Mouse (Mus musculus) kidney, postnatal 0 days (tissue): ENCODE data around the gene Hand2. TPM values are rescaled to one million over a fixed set of nuclear protein-coding genes. Genes with fewer than 3 reads are reported as not detected.

Experiments
- ATAC-seq: fragments of 200-750 bp; cut with Nextera tagmentation; replicated peaks from 2 replicates; pipeline ENCODE4 v1.8.0; 2017; ENCODE audit warnings: low read depth, moderate number of reproducible peaks, moderate TSS enrichment, moderate library complexity; ENCODE audit not compliant: low FRiP score
- DNase-seq: peaks from one replicate; pipeline ENCODE4 v3.0.0-alpha.2; 2016; ENCODE audit warnings: low spot score
- H3K27ac ChIP-seq: fragments of 300-500 bp; sonication (generic); 2 replicates; pipeline ENCODE4 v1.5.1; 2014; ENCODE audit warnings: mild to moderate bottlenecking
- H3K27me3 ChIP-seq: fragments of 300-500 bp; sonication (generic); 2 replicates; pipeline ENCODE4 v1.6.1; 2014; ENCODE audit warnings: low read length, mixed read lengths; ENCODE audit not compliant: insufficient read depth
- H3K36me3 ChIP-seq: fragments of 300-500 bp; sonication (generic); 2 replicates; pipeline ENCODE4 v1.6.1; 2014; ENCODE audit warnings: low read length, mixed read lengths; ENCODE audit not compliant: insufficient read depth
- H3K4me1 ChIP-seq: fragments of 300-500 bp; sonication (generic); replicated peaks from 2 replicates; pipeline ENCODE4 v1.6.1; 2014; ENCODE audit warnings: antibody characterized with exemption, low read length, mixed read lengths; ENCODE audit not compliant: insufficient read depth
- H3K4me2 ChIP-seq: fragments of 300-500 bp; sonication (generic); 2 replicates; pipeline ENCODE4 v1.6.1; 2014; ENCODE audit warnings: mild to moderate bottlenecking, low read length, moderate library complexity, mixed read lengths
- H3K4me3 ChIP-seq: fragments of 300-500 bp; sonication (generic); replicated peaks from 2 replicates; pipeline ENCODE4 v1.5.1; 2014; ENCODE audit warnings: low read depth, low read length
- H3K9ac ChIP-seq: fragments of 300-500 bp; sonication (generic); 2 replicates; pipeline ENCODE4 v1.6.1; 2014; ENCODE audit warnings: low read depth, low read length
- H3K9me3 ChIP-seq: fragments of 300-500 bp; sonication (generic); replicated peaks from 2 replicates; pipeline ENCODE4 v1.6.1; 2016; ENCODE audit warnings: low read length, inconsistent platforms, mixed read lengths
- CTCF ChIP-seq: IDR thresholded peaks from 2 replicates; pipeline ENCODE4 v1.5.1; 2016; ENCODE audit warnings: antibody characterized with exemption, low read depth, mild to moderate bottlenecking, moderate library complexity
- WGBS: fragments of 180-500 bp; shearing (Covaris S2); extraction: QIAGEN DNeasy Blood & Tissue Kit; methylation state at CpG from one replicate; pipeline ENCODE4 v1.1.7; 2014; 5-methylcytosine and 5-hydroxymethylcytosine counted together
- polyA plus RNA-seq: library from polyadenylated mRNA; unstranded; fragments of >200 nt; fragmentation: Nextera tagmentation; extraction: Ambion mirVana; gene quantifications from 2 replicates; pipeline ENCODE4 v1.2.1, GENCODE M21; 2015

The Hand2 gene
- polyA plus RNA-seq, 1 experiment from 2014 or later = not detected

DNA sequence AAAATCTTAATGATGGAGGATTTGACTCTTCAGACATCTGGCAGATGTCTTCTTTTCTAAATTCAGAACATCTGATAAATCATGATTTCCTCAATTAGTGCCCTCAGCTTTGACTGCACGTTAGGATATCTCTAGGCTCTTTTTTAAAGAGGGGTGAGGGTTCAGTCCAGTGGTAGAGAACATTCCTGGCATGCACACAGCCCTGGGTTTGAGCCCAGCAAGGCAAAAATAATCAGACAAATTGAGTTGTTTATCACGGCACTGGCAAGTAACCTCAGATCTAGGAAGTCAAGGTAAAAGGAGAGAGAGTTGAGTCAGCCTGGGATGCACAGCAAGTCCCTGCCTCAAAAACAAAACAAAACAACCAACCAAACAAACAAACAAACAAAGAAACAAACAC, 39.7 kb downstream of the Hand2 start:
- whole genome bisulfite sequencing = 34% methylated on average over 2 of the region's 2 CpGs
- Histone ChIP-seq H3K4me1 (no peaks in the 10 kb centered on the region), H3K9ac (no peak overlapping the region), H3K4me3 (no peak overlapping the region), H3K27ac (no peak overlapping the region), H3K36me3 (no peaks in the 10 kb centered on the region), H3K27me3 (0 out of 2 replicates have a peak, but pooled peaks cover 6% of the 10 kb centered on the region), H3K4me2 (no peak overlapping the region), H3K9me3 (no peaks in the 10 kb centered on the region)
- no peak for TF ChIP-seq CTCF
- DNase-seq = no peak
- ATAC-seq = no peak

- no peak for TF ChIP-seq CTCF
- Histone ChIP-seq H3K4me1 (no peaks in the 10 kb centered on the region), H3K4me2 (no peak overlapping the region), H3K36me3 (no peaks in the 10 kb centered on the region), H3K27ac (no peak overlapping the region), H3K9ac (no peak overlapping the region), H3K4me3 (no peak overlapping the region), H3K9me3 (no peaks in the 10 kb centered on the region), H3K27me3 (0 out of 2 replicates have a peak, but pooled peaks cover 3% of the 10 kb centered on the region)
- 29% methylated on average over 8 of the region's 8 CpGs for WGBS
- DNase-seq = peak; percentile 28
- ATAC-seq = no peak
Observed at GRCm38 (mm10) chr8:57361003-57361805, 40.4 kb downstream of the Hand2 start.

DNA sequence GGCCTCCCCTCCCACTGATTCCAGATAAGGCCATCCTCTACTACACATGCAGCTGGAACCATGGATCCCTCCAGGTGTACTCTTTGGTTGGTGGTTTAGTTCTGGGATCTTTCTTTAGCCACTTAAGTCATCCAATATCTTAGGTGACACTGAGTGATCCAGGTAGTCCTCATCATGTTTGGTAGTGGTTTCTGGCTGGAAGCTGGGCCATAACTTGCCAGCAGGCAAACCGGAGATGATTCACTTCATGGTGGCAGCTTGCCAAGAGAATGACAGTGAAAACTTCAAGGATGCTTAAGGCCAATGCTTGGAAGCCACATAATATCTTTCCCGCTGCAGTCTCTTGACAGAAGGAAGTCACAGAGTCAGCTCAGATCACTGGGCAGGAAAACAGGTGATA, 42.1 kb downstream of the Hand2 start:
- ATAC-seq (no peak), DNase-seq (no peak)
- no peak for TF ChIP-seq CTCF

GRCm38 (mm10) chr8:57374044-57374443, 53.3 kb downstream of the Hand2 start:
- DNase-seq (no peak), ATAC-seq (no peak)
- H3K4me2 ChIP-seq = no peak overlapping the region
- no peak overlapping the region for H3K9ac ChIP-seq
- H3K27me3 ChIP-seq = no peaks in the 10 kb centered on the region
- no peak overlapping the region for H3K27ac ChIP-seq
- H3K36me3 ChIP-seq = no peaks in the 10 kb centered on the region
- TF ChIP-seq CTCF = peak; percentile 15; the same call in 1 of the 2 replicates
- no peaks in the 10 kb centered on the region for H3K4me1 ChIP-seq
- H3K4me3 ChIP-seq = no peak overlapping the region
- 87% methylated on average over 2 of the region's 2 CpGs for WGBS
- no peaks in the 10 kb centered on the region for H3K9me3 ChIP-seq

More for the DNA sequence above, 42.1 kb downstream of the Hand2 start:
- no peaks in the 10 kb centered on the region for H3K9me3 ChIP-seq
- 54% methylated on average over 2 of the region's 2 CpGs for WGBS
- no peak overlapping the region for H3K4me2 ChIP-seq
- H3K9ac ChIP-seq = no peak overlapping the region
- no peak overlapping the region for H3K4me3 ChIP-seq
- no peak overlapping the region for H3K27ac ChIP-seq
- no peaks in the 10 kb centered on the region for H3K36me3 ChIP-seq
- H3K27me3 ChIP-seq = no peaks in the 10 kb centered on the region
- H3K4me1 ChIP-seq = no peaks in the 10 kb centered on the region

Other genes with a start within 250 kb of the Hand2 start
- gene Scrg1, start 134.9 kb downstream of the Hand2 start, polyA plus RNA-seq = not detected in 2 replicates
- gene Sap30, start 166.9 kb downstream of the Hand2 start, polyA plus RNA-seq = 25.8 and 35.4 TPM in 2 replicates
- gene Hmgb2, start 190.9 kb downstream of the Hand2 start, polyA plus RNA-seq = 307 and 357 TPM in 2 replicates